Mouse (Mus musculus) liver, embryonic 12.5 days (tissue): ENCODE data around the gene Slc9a3r2. TPM values are rescaled to one million over a fixed set of nuclear protein-coding genes. Genes with fewer than 3 reads are reported as not detected.

Source experiments
- ATAC-seq: fragments of 200-750 bp; cut with Nextera tagmentation; 2 replicates; pipeline ENCODE4 v1.8.0; 2017; ENCODE audit warnings: moderate number of reproducible peaks, mild to moderate bottlenecking, moderate library complexity
- H3K27ac ChIP-seq: fragments of 300-500 bp; sonication (generic); 2 replicates; pipeline ENCODE4 v1.5.1; 2016; ENCODE audit warnings: mild to moderate bottlenecking
- H3K27me3 ChIP-seq: fragments of 300-500 bp; sonication (generic); replicated peaks from 2 replicates; pipeline ENCODE4 v1.6.1; 2016; ENCODE audit warnings: mild to moderate bottlenecking, moderate library complexity
- H3K36me3 ChIP-seq: fragments of 300-500 bp; sonication (generic); 2 replicates; pipeline ENCODE4 v1.6.1; 2016; ENCODE audit warnings: mild to moderate bottlenecking, moderate library complexity
- H3K4me1 ChIP-seq: fragments of 300-500 bp; sonication (generic); 2 replicates; pipeline ENCODE4 v1.6.1; 2016
- H3K4me2 ChIP-seq: fragments of 300-500 bp; sonication (generic); 2 replicates; pipeline ENCODE4 v1.6.1; 2016; ENCODE audit warnings: mild to moderate bottlenecking, moderate library complexity
- H3K4me3 ChIP-seq: fragments of 300-500 bp; sonication (generic); 2 replicates; pipeline ENCODE4 v1.5.1; 2016; ENCODE audit warnings: mild to moderate bottlenecking, moderate library complexity
- H3K9ac ChIP-seq: fragments of 300-500 bp; sonication (generic); 2 replicates; pipeline ENCODE4 v1.6.1; 2016; ENCODE audit warnings: mild to moderate bottlenecking, moderate library complexity
- H3K9me3 ChIP-seq: fragments of 300-500 bp; sonication (generic); replicated peaks from 2 replicates; pipeline ENCODE4 v1.6.1; 2016; ENCODE audit warnings: mild to moderate bottlenecking, moderate library complexity
- WGBS: fragments of 180-500 bp; shearing (Covaris S2); methylation state at CpG from one replicate; pipeline ENCODE4 v1.1.7; 2016; ENCODE audit not compliant: insufficient replicate concordance; 5-methylcytosine and 5-hydroxymethylcytosine counted together
- polyA plus RNA-seq: library from polyadenylated mRNA; unstranded; fragments of >200 nt; fragmentation: Nextera tagmentation; extraction: Ambion mirVana; gene quantifications from 2 replicates; pipeline ENCODE4 v1.2.1, GENCODE M21; 2016

Gene Slc9a3r2
- polyA plus RNA-seq, 1 experiment from 2014 or later, result 15.2 TPM

GRCm38 (mm10) chr17:24632813-24633449 lies 17.2 kb downstream of the Slc9a3r2 start:
- Histone ChIP-seq H3K36me3 (peaks cover 29% of the 10 kb centered on the region), H3K27ac (peak overlapping the region; percentile 76), H3K4me1 (peaks cover 43% of the 10 kb centered on the region), H3K9ac (peak overlapping the region; percentile 79), H3K27me3 (no peaks in the 10 kb centered on the region), H3K4me3 (peak overlapping the region; percentile 78), H3K4me2 (peak overlapping the region; percentile 87), H3K9me3 (no peaks in the 10 kb centered on the region)
- 14% methylated on average over 22 of the region's 22 CpGs for WGBS
- peak; percentile 12; the same call in 1 of the 2 replicates for ATAC-seq

GRCm38 (mm10) chr17:24632167-24632812 lies 17.8 kb downstream of the Slc9a3r2 start, which contains the start of the genes Tsc2 and Nthl1:
Gene Tsc2 (minus strand): TSS chr17:24632630.
Gene Nthl1 (plus strand): TSS chr17:24632680.
- H3K27me3 ChIP-seq, result no peaks in the 10 kb centered on the region
- H3K4me3 ChIP-seq, result peak within 1 kb of the TSS; percentile 78
- H3K9ac ChIP-seq, result peak within 1 kb of the TSS; percentile 79
- H3K36me3 ChIP-seq, result peaks cover 35% of the 10 kb centered on the region
- H3K4me2 ChIP-seq, result peak within 1 kb of the TSS; percentile 87
- peak; percentile 78 for ATAC-seq
- no peaks in the 10 kb centered on the region for H3K9me3 ChIP-seq
- WGBS, result 1% methylated on average over 51 of the region's 51 CpGs
- H3K4me1 ChIP-seq, result peaks cover 40% of the 10 kb centered on the region
- peak within 1 kb of the TSS; percentile 76 for H3K27ac ChIP-seq

GRCm38 (mm10) chr17:24630072-24630471 lies 20.1 kb downstream of the Slc9a3r2 start:
- Histone ChIP-seq H3K4me1 (peaks cover 27% of the 10 kb centered on the region), H3K9ac (no peak overlapping the region), H3K36me3 (peaks cover 56% of the 10 kb centered on the region), H3K27ac (no peak overlapping the region), H3K4me2 (no peak overlapping the region), H3K4me3 (no peak overlapping the region), H3K27me3 (no peaks in the 10 kb centered on the region), H3K9me3 (no peaks in the 10 kb centered on the region)
- no peak for ATAC-seq
- 82% methylated on average over 14 of the region's 14 CpGs for WGBS

- Histone ChIP-seq H3K4me1 (peaks cover 24% of the 10 kb centered on the region), H3K9me3 (no peaks in the 10 kb centered on the region), H3K27me3 (no peaks in the 10 kb centered on the region), H3K9ac (no peak overlapping the region), H3K36me3 (peaks cover 70% of the 10 kb centered on the region), H3K27ac (no peak overlapping the region), H3K4me3 (no peak overlapping the region), H3K4me2 (no peak overlapping the region)
- ATAC-seq, result peak; percentile 43; the same call in 1 of the 2 replicates
- 16% methylated on average over 5 of the region's 5 CpGs for WGBS
These were observed 21.5 kb downstream of the Slc9a3r2 start for GRCm38 (mm10) chr17:24628646-24629045.

GRCm38 (mm10) chr17:24625472-24625871 lies 24.7 kb downstream of the Slc9a3r2 start:
- Histone ChIP-seq H3K9ac (no peak overlapping the region), H3K4me1 (peaks cover 7% of the 10 kb centered on the region), H3K9me3 (no peaks in the 10 kb centered on the region), H3K27me3 (no peaks in the 10 kb centered on the region), H3K27ac (no peak overlapping the region), H3K36me3 (peaks cover 95% of the 10 kb centered on the region), H3K4me3 (no peak overlapping the region), H3K4me2 (no peak overlapping the region)
- 85% methylated on average over 8 of the region's 8 CpGs for WGBS
- ATAC-seq, result no peak

GRCm38 (mm10) chr17:24617561-24618194 lies 32.4 kb downstream of the Slc9a3r2 start:
- Histone ChIP-seq H3K36me3 (peaks cover 81% of the 10 kb centered on the region), H3K4me1 (peaks cover 25% of the 10 kb centered on the region)

GRCm38 (mm10) chr17:24610711-24611110 lies 39.4 kb downstream of the Slc9a3r2 start:
- Histone ChIP-seq H3K9ac (peak overlapping the region; percentile 32; the same call in 1 of the 2 replicates), H3K4me1 (peaks cover 44% of the 10 kb centered on the region), H3K36me3 (peaks cover 67% of the 10 kb centered on the region), H3K4me2 (peak overlapping the region; percentile 14), H3K4me3 (no peak overlapping the region), H3K27ac (peak overlapping the region; percentile 76), H3K9me3 (no peaks in the 10 kb centered on the region), H3K27me3 (no peaks in the 10 kb centered on the region)
- 22% methylated on average over 2 of the region's 2 CpGs for WGBS
- peak; percentile 75 for ATAC-seq

More at GRCm38 (mm10) chr17:24617561-24618194, 32.4 kb downstream of the Slc9a3r2 start:
- H3K9me3 ChIP-seq, result no peaks in the 10 kb centered on the region
- WGBS, result 29% methylated on average over 14 of the region's 14 CpGs
- H3K27me3 ChIP-seq, result no peaks in the 10 kb centered on the region
- H3K4me3 ChIP-seq, result 0 out of 2 replicates have a peak overlapping the region, but pooled peaks have one; percentile 4
- peak; percentile 95 for ATAC-seq
- peak overlapping the region; percentile 86 for H3K27ac ChIP-seq
- peak overlapping the region; percentile 49 for H3K4me2 ChIP-seq
- H3K9ac ChIP-seq, result peak overlapping the region; percentile 49

GRCm38 (mm10) chr17:24608874-24609273 lies 41.3 kb downstream of the Slc9a3r2 start:
- H3K36me3 ChIP-seq, result peaks cover 67% of the 10 kb centered on the region
- 42% methylated on average over 8 of the region's 8 CpGs for WGBS
- H3K9ac ChIP-seq, result peak overlapping the region; percentile 23
- peaks cover 61% of the 10 kb centered on the region for H3K4me1 ChIP-seq
- H3K4me2 ChIP-seq, result peak overlapping the region; percentile 40
- no peaks in the 10 kb centered on the region for H3K9me3 ChIP-seq
- no peaks in the 10 kb centered on the region for H3K27me3 ChIP-seq
- ATAC-seq, result peak; percentile 87
- peak overlapping the region; percentile 76 for H3K27ac ChIP-seq
- no peak overlapping the region for H3K4me3 ChIP-seq

- peak overlapping the region; percentile 23; the same call in 1 of the 2 replicates for H3K9ac ChIP-seq
- peaks cover 61% of the 10 kb centered on the region for H3K4me1 ChIP-seq
- peak overlapping the region; percentile 40 for H3K4me2 ChIP-seq
These were observed 41.8 kb downstream of the Slc9a3r2 start for GRCm38 (mm10) chr17:24608370-24608769.

GRCm38 (mm10) chr17:24604557-24604956 lies 45.6 kb downstream of the Slc9a3r2 start:
- no peaks in the 10 kb centered on the region for H3K27me3 ChIP-seq
- H3K9ac ChIP-seq, result no peak overlapping the region
- no peak overlapping the region for H3K4me3 ChIP-seq
- no peak overlapping the region for H3K27ac ChIP-seq
- no peak overlapping the region for H3K4me2 ChIP-seq
- H3K4me1 ChIP-seq, result peaks cover 44% of the 10 kb centered on the region
- no peak for ATAC-seq
- WGBS, result 80% methylated on average over 3 of the region's 3 CpGs
- no peaks in the 10 kb centered on the region for H3K9me3 ChIP-seq
- peaks cover 90% of the 10 kb centered on the region for H3K36me3 ChIP-seq

More at GRCm38 (mm10) chr17:24608370-24608769, 41.8 kb downstream of the Slc9a3r2 start:
- ATAC-seq, result peak; percentile 55
- no peaks in the 10 kb centered on the region for H3K27me3 ChIP-seq
- H3K27ac ChIP-seq, result peak overlapping the region; percentile 76
- H3K9me3 ChIP-seq, result no peaks in the 10 kb centered on the region
- 49% methylated on average over 4 of the region's 4 CpGs for WGBS
- H3K36me3 ChIP-seq, result peaks cover 64% of the 10 kb centered on the region
- no peak overlapping the region for H3K4me3 ChIP-seq

- 70% methylated on average over 8 of the region's 8 CpGs for WGBS
- H3K36me3 ChIP-seq, result peaks cover 95% of the 10 kb centered on the region
- ATAC-seq, result no peak
These were observed 46.2 kb downstream of the Slc9a3r2 start for GRCm38 (mm10) chr17:24603961-24604360.

GRCm38 (mm10) chr17:24600502-24600901 lies 49.6 kb downstream of the Slc9a3r2 start:
- Histone ChIP-seq H3K36me3 (peaks cover 97% of the 10 kb centered on the region), H3K9me3 (no peaks in the 10 kb centered on the region), H3K4me2 (no peak overlapping the region), H3K9ac (no peak overlapping the region), H3K27me3 (no peaks in the 10 kb centered on the region), H3K4me3 (no peak overlapping the region), H3K4me1 (peaks cover 14% of the 10 kb centered on the region), H3K27ac (no peak overlapping the region)
- ATAC-seq, result no peak
- WGBS, result 86% methylated on average over 4 of the region's 4 CpGs

More at GRCm38 (mm10) chr17:24603961-24604360, 46.2 kb downstream of the Slc9a3r2 start:
- Histone ChIP-seq H3K9ac (no peak overlapping the region), H3K27ac (no peak overlapping the region), H3K4me3 (no peak overlapping the region), H3K9me3 (no peaks in the 10 kb centered on the region), H3K27me3 (no peaks in the 10 kb centered on the region), H3K4me1 (peaks cover 38% of the 10 kb centered on the region), H3K4me2 (no peak overlapping the region)
